Mouse (Mus musculus): ENCODE results near the gene Lgals4. TPM values are rescaled to one million over a fixed set of nuclear protein-coding genes. Genes with fewer than 3 reads are reported as not detected.

Lgals4 gene
- polyA plus RNA-seq, 1 experiment: 0.25 TPM

DNA sequence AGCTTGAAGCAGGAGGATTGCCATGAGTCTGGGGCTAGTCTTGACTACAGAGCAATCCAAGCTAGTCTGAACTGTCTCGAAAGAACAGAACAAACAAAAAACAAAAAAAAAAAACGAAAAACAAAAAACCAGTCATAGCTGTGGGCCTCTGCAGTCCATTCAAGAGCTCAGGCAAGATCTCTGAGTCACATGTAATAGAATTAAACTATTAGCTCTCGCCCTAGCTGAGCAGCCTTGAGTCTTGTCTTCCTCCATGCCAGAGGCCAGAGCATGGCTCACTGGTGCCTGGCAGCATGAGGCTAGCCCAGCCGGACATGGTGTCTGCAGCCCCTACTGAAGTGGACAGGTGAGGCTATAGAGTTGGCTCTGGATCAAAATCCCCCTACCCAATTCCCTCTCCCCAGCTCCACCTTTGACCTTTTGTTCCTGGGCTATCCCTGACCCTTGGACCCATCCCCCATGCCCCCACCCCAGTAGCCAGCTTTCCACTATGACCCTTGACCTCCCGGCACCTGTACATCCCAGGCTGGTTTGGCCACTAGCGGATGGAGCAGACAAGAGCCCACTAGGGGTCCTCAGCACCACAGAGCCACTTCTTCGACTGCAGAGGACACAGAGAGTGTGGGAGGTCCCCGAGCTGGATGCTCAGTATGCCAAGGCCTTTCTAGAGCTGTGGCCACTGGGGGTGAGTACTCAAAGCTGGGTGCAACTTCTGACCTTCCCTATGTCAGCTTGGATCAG, 43.4 kb upstream of the Lgals4 start:
- H3K79me2 ChIP-seq (ENCODE audit: control insufficient read depth, insufficient read depth): no peaks in the 10 kb centered on the region
- TF ChIP-seq MYOD1 (IDR thresholded peaks at IDR 0.05; ENCODE audit: control insufficient read depth, insufficient read length, low read depth) (no peak), CEBPB (IDR thresholded peaks at IDR 0.05; ENCODE audit: low read depth) (no peak), MAX (IDR thresholded peaks at IDR 0.05) (no peak), MYOG (IDR thresholded peaks at IDR 0.05; ENCODE audit: control insufficient read depth, extremely low read depth, insufficient read length) (no peak), CTCF (IDR thresholded peaks at IDR 0.05; ENCODE audit: control insufficient read depth, insufficient read depth, insufficient read length) (no peak), FOSL1 (IDR thresholded peaks at IDR 0.05; ENCODE audit: insufficient read depth, low read length, poor library complexity, severe bottlenecking) (no peak), USF1 (IDR thresholded peaks at IDR 0.05; ENCODE audit: low read depth) (no peak)
- H3ac ChIP-seq (ENCODE audit: control insufficient read depth, insufficient read length, low read depth): no peak overlapping the region
- no peaks in the 10 kb centered on the region for H3K36me3 ChIP-seq (ENCODE audit: control insufficient read depth, insufficient read depth)
- H3K27me3 ChIP-seq (ENCODE audit: control insufficient read depth, insufficient read depth, insufficient read length): no peaks in the 10 kb centered on the region
- no peak overlapping the region for H3K4me3 ChIP-seq (ENCODE audit: insufficient read depth, poor library complexity, severe bottlenecking)
- no peaks in the 10 kb centered on the region for H3K79me3 ChIP-seq (ENCODE audit: low read depth)

DNA sequence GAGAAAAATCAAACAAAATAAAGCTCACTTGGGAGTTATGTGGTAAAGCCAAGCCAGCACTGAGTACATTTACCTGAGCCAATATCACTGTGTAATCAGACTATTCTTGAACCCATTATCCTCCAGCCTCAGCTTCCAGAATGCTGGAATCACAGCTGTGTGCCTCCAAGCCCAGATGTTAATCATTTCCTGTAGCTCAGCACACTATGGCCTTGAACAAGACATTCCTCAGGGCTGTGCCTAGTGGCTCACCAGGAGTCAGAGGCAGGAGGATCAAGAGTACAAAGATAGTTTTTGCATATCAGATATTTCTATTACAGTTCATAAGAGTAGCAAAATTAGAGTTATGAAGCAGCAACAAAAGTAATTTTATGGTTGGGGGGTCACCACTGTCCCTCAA, 41.9 kb upstream of the Lgals4 start:
- Histone ChIP-seq H3K79me3 (ENCODE audit: low read depth) (no peaks in the 10 kb centered on the region), H3K4me3 (ENCODE audit: insufficient read depth, poor library complexity, severe bottlenecking) (no peak overlapping the region), H3K27me3 (ENCODE audit: control insufficient read depth, insufficient read depth, insufficient read length) (no peaks in the 10 kb centered on the region), H3K79me2 (ENCODE audit: control insufficient read depth, insufficient read depth) (no peaks in the 10 kb centered on the region), H3K36me3 (ENCODE audit: control insufficient read depth, insufficient read depth) (no peaks in the 10 kb centered on the region), H3ac (ENCODE audit: control insufficient read depth, insufficient read length, low read depth) (no peak overlapping the region)
- TF ChIP-seq MAX (IDR thresholded peaks at IDR 0.05) (no peak), CEBPB (IDR thresholded peaks at IDR 0.05; ENCODE audit: low read depth) (no peak)

DNA sequence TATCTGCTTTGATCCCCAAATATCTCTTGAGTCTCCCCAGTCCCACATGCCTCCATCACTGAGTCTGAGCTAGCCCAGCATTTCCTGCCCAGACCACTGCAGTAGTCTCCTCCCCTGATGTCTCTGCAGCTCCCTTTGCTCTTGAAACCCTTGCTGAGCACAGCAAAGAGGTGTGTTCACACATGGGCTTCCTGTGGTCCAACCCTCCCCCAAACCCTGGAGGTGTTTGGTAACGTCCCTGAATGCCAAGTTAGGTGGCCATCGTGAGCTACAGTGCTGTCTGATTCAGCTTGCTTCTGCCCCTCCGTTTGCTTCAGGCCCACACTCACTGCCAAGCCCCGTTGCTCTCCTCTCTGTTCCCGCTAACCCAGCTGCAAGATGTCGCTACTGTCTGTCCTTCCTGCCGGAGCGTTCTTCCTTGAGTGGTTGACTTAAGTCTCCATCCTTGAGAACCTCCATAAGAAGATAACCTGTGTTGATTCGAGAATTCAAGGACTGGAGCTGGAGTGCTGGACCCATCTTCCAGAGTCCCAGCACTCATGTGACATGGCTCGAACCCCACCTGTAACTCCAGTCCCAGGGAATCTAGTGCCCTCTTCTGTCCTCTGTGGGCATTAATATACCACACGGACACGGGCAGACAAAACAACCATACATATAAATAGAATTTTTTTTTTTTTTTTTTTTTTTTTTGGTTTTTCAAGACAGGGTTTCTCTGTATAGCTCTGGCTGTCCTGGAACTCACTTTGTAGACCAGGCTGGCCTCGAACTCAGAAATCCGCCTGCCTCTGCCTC, 41.1 kb upstream of the Lgals4 start:
- H3K4me3 ChIP-seq (ENCODE audit: insufficient read depth, poor library complexity, severe bottlenecking): no peak overlapping the region
- no peaks in the 10 kb centered on the region for H3K36me3 ChIP-seq (ENCODE audit: control insufficient read depth, insufficient read depth)
- no peak for TF ChIP-seq MYOG (IDR thresholded peaks at IDR 0.05; ENCODE audit: control insufficient read depth, extremely low read depth, insufficient read length)
- no peak for TF ChIP-seq USF1 (IDR thresholded peaks at IDR 0.05; ENCODE audit: low read depth)
- TF ChIP-seq MAX (IDR thresholded peaks at IDR 0.05): no peak
- TF ChIP-seq CEBPB (IDR thresholded peaks at IDR 0.05; ENCODE audit: low read depth): no peak
- no peak for TF ChIP-seq MYOD1 (IDR thresholded peaks at IDR 0.05; ENCODE audit: control insufficient read depth, insufficient read length, low read depth)
- TF ChIP-seq CTCF (IDR thresholded peaks at IDR 0.05; ENCODE audit: control insufficient read depth, insufficient read depth, insufficient read length): no peak
- TF ChIP-seq FOSL1 (IDR thresholded peaks at IDR 0.05; ENCODE audit: insufficient read depth, low read length, poor library complexity, severe bottlenecking): no peak
- H3K79me3 ChIP-seq (ENCODE audit: low read depth): no peaks in the 10 kb centered on the region
- no peak overlapping the region for H3ac ChIP-seq (ENCODE audit: control insufficient read depth, insufficient read length, low read depth)
- no peaks in the 10 kb centered on the region for H3K79me2 ChIP-seq (ENCODE audit: control insufficient read depth, insufficient read depth)
- H3K27me3 ChIP-seq (ENCODE audit: control insufficient read depth, insufficient read depth, insufficient read length): no peaks in the 10 kb centered on the region

DNA sequence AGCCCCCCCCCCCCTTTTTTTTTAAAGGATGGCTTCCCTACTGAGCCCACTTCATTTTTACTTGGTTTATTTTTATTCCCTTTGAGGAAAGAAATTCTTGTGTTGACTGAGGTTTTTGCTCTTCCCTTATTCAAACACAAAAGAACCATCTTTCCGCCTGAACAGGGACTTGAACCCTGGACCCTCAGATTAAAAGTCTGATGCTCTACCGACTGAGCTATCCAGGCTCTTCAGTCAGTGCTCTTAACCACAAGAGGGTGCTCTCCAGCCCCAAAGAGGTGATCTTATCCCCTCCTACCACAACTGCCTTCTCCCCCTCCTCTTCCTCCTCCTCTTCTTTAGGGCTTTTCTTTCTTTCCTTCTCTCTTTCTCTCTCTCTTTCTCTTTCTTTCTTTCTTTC, 39.8 kb upstream of the Lgals4 start:
- Histone ChIP-seq H3K4me3 (ENCODE audit: insufficient read depth, poor library complexity, severe bottlenecking) (no peak overlapping the region), H3K36me3 (ENCODE audit: control insufficient read depth, insufficient read depth) (no peaks in the 10 kb centered on the region), H3K79me3 (ENCODE audit: low read depth) (no peaks in the 10 kb centered on the region), H3ac (ENCODE audit: control insufficient read depth, insufficient read length, low read depth) (no peak overlapping the region), H3K79me2 (ENCODE audit: control insufficient read depth, insufficient read depth) (no peaks in the 10 kb centered on the region), H3K27me3 (ENCODE audit: control insufficient read depth, insufficient read depth, insufficient read length) (no peaks in the 10 kb centered on the region)
- TF ChIP-seq CEBPB (IDR thresholded peaks at IDR 0.05; ENCODE audit: low read depth) (no peak), MYOG (IDR thresholded peaks at IDR 0.05; ENCODE audit: control insufficient read depth, extremely low read depth, insufficient read length) (no peak), FOSL1 (IDR thresholded peaks at IDR 0.05; ENCODE audit: insufficient read depth, low read length, poor library complexity, severe bottlenecking) (no peak), MAX (IDR thresholded peaks at IDR 0.05) (no peak), MYOD1 (IDR thresholded peaks at IDR 0.05; ENCODE audit: control insufficient read depth, insufficient read length, low read depth) (no peak), USF1 (IDR thresholded peaks at IDR 0.05; ENCODE audit: low read depth) (no peak), CTCF (IDR thresholded peaks at IDR 0.05; ENCODE audit: control insufficient read depth, insufficient read depth, insufficient read length) (no peak)

DNA sequence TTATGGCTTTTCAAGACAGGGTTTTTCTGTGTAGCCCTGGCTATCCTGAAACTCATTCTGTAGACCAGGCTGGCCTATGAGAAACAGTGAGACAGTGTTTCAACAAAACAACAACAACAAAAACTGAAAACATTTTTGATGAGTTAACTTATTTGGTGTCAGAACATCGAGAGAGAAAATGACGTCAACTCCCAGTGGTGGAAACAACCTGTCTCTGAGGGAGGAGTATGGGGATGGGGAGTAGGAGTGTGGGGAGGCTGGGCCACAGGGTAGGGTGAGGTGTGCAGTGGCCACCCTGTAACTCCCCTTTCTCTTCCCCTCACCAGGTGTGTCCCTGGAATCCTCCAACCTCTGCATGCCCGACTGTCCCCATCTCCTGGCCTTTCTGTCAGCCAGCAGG, 39.2 kb upstream of the Lgals4 start:
- Histone ChIP-seq H3K27me3 (ENCODE audit: control insufficient read depth, insufficient read depth, insufficient read length) (no peaks in the 10 kb centered on the region), H3K4me3 (ENCODE audit: insufficient read depth, poor library complexity, severe bottlenecking) (no peak overlapping the region), H3K36me3 (ENCODE audit: control insufficient read depth, insufficient read depth) (no peaks in the 10 kb centered on the region), H3K79me3 (ENCODE audit: low read depth) (no peaks in the 10 kb centered on the region), H3ac (ENCODE audit: control insufficient read depth, insufficient read length, low read depth) (no peak overlapping the region), H3K79me2 (ENCODE audit: control insufficient read depth, insufficient read depth) (no peaks in the 10 kb centered on the region)
- TF ChIP-seq MAX (IDR thresholded peaks at IDR 0.05): no peak
- no peak for TF ChIP-seq CEBPB (IDR thresholded peaks at IDR 0.05; ENCODE audit: low read depth)
- TF ChIP-seq FOSL1 (IDR thresholded peaks at IDR 0.05; ENCODE audit: insufficient read depth, low read length, poor library complexity, severe bottlenecking): no peak
- no peak for TF ChIP-seq MYOD1 (IDR thresholded peaks at IDR 0.05; ENCODE audit: control insufficient read depth, insufficient read length, low read depth)
- no peak for TF ChIP-seq CTCF (IDR thresholded peaks at IDR 0.05; ENCODE audit: control insufficient read depth, insufficient read depth, insufficient read length)
- no peak for TF ChIP-seq MYOG (IDR thresholded peaks at IDR 0.05; ENCODE audit: control insufficient read depth, extremely low read depth, insufficient read length)
- no peak for TF ChIP-seq USF1 (IDR thresholded peaks at IDR 0.05; ENCODE audit: low read depth)
